Mouse (Mus musculus): ENCODE measurements around the gene Tmem204. TPM values are rescaled to one million over a fixed set of nuclear protein-coding genes. Genes with fewer than 3 reads are reported as not detected.

Gene Tmem204
- total and polyA plus RNA-seq, 3 experiments = 0.10 TPM; not detected in 2

GRCm38 (mm10) chr17:25096221-25096620 lies 12.8 kb upstream of the Tmem204 start:
- Histone ChIP-seq H3K36me3 (ENCODE audit: control insufficient read depth in 1 of 2, insufficient read depth in 2 of 2, low read length in 2 of 2) (no peaks in the 10 kb centered on the region), H3K4me3 (ENCODE audit: control insufficient read depth in 1 of 2, insufficient read depth in 1 of 2, low read depth in 2 of 2, low read length in 2 of 2) (no peak overlapping the region), H3K79me2 (ENCODE audit: control insufficient read depth, insufficient read depth, low read length, poor library complexity) (no peaks in the 10 kb centered on the region), H3K9me3 (replicated peaks; ENCODE audit: insufficient read depth, low read length) (no peaks in the 10 kb centered on the region), H3K4me1 (ENCODE audit: control insufficient read depth in 1 of 2, insufficient read depth in 2 of 2, low read length in 2 of 2) (no peaks in the 10 kb centered on the region), H3K9ac (ENCODE audit: control insufficient read depth, low read depth, low read length, poor library complexity, severe bottlenecking) (no peak overlapping the region), H3K27me3 (ENCODE audit: control insufficient read depth in 1 of 2, insufficient read depth in 2 of 2, low read length in 2 of 2) (no peaks in the 10 kb centered on the region), H3K27ac (ENCODE audit: control insufficient read depth, low read depth, low read length) (no peak overlapping the region)
- TF ChIP-seq MYC (IDR thresholded peaks at IDR 0.05; ENCODE audit: low read depth, low read length) (no peak), ELF1 (IDR thresholded peaks at IDR 0.05; ENCODE audit: low read depth, low read length) (no peak), E2F4 (IDR thresholded peaks at IDR 0.05; ENCODE audit: borderline replicate concordance, low read depth, low read length) (no peak), ZC3H11A (IDR thresholded peaks at IDR 0.05; ENCODE audit: low read depth, low read length) (no peak), RCOR1 (IDR thresholded peaks at IDR 0.05; ENCODE audit: low read depth, low read length) (no peak), USF1 (IDR thresholded peaks at IDR 0.05; ENCODE audit: low read depth, low read length) (no peak), NRF1 (IDR thresholded peaks at IDR 0.05; ENCODE audit: insufficient read depth, low read depth, low read length, poor library complexity, severe bottlenecking) (no peak), POLR2AphosphoS5 (IDR thresholded peaks at IDR 0.05; ENCODE audit: borderline replicate concordance, low read depth, low read length) (no peak), JUND (IDR thresholded peaks at IDR 0.05; ENCODE audit: low read depth, low read length) (no peak)
- no peak for DNase-seq (ENCODE audit: low read depth, low spot score)

DNA sequence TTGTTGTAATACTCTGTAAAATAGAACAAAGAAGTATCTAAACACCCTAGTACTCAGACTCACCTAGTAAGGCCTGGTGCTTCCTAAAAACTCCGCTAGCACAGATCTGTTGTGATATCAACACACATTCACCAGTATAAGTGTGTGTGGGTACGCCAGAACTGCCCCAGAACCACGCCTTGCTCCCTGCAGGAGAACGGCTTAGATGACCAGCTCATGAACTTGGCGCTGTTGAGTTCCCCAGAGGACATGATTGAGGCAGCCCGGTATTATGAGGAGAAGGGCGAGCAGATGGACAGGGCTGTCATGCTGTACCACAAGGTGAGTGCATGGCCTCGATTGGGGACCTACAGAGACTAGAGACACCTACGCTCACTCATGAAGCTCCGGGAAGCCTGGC lies 7.1 kb upstream of the Tmem204 start:
- no peak overlapping the region for H3K4me3 ChIP-seq (ENCODE audit: control insufficient read depth in 1 of 2, insufficient read depth in 1 of 2, low read depth in 2 of 2, low read length in 2 of 2)
- no peak for TF ChIP-seq KAT2A (conservative IDR thresholded peaks at IDR 0.05; ENCODE audit: low read depth, low read length)
- TF ChIP-seq SIN3A (IDR thresholded peaks at IDR 0.05; ENCODE audit: low read length) = no peak

GRCm38 (mm10) chr17:25089158-25089557 lies 5.8 kb upstream of the Tmem204 start:
- Histone ChIP-seq H3K36me3 (ENCODE audit: control insufficient read depth in 1 of 2, insufficient read depth in 2 of 2, low read length in 2 of 2) (no peaks in the 10 kb centered on the region), H3K4me1 (ENCODE audit: control insufficient read depth in 1 of 2, insufficient read depth in 2 of 2, low read length in 2 of 2) (no peaks in the 10 kb centered on the region; a peak in 1 of 4 replicates), H3K27ac (ENCODE audit: control insufficient read depth, low read depth, low read length) (no peak overlapping the region), H3K79me2 (ENCODE audit: control insufficient read depth, insufficient read depth, low read length, poor library complexity) (no peaks in the 10 kb centered on the region), H3K4me3 (ENCODE audit: control insufficient read depth in 1 of 2, insufficient read depth in 1 of 2, low read depth in 2 of 2, low read length in 2 of 2) (no peak overlapping the region), H3K27me3 (ENCODE audit: control insufficient read depth in 1 of 2, insufficient read depth in 2 of 2, low read length in 2 of 2) (no peaks in the 10 kb centered on the region), H3K9ac (ENCODE audit: control insufficient read depth, low read depth, low read length, poor library complexity, severe bottlenecking) (no peak overlapping the region), H3K9me3 (replicated peaks; ENCODE audit: insufficient read depth, low read length) (no peaks in the 10 kb centered on the region)
- TF ChIP-seq CTCF (IDR thresholded peaks at IDR 0.05 in 2 of 3, conservative IDR thresholded peaks at IDR 0.05 in 1 of 3; ENCODE audit: control insufficient read depth in 1 of 3, insufficient read depth in 1 of 3, low read depth in 2 of 3, low read length in 3 of 3, poor library complexity in 1 of 3, severe bottlenecking in 1 of 3) (peak in 1 of 3 experiments; percentile 31; a peak in 2 of 6 replicates), TBP (IDR thresholded peaks at IDR 0.05; ENCODE audit: low read depth, low read length) (no peak), ELF1 (IDR thresholded peaks at IDR 0.05; ENCODE audit: low read depth, low read length) (no peak), HCFC1 (IDR thresholded peaks at IDR 0.05; ENCODE audit: low read depth, low read length) (no peak), SMC3 (IDR thresholded peaks at IDR 0.05; ENCODE audit: low read depth, low read length) (peak; percentile 29), MAX (IDR thresholded peaks at IDR 0.05; ENCODE audit: low read length) (no peak), RAD21 (IDR thresholded peaks at IDR 0.05; ENCODE audit: low read depth, low read length) (peak; percentile 34), GABPA (IDR thresholded peaks at IDR 0.05; ENCODE audit: low read depth, low read length) (no peak), RCOR1 (IDR thresholded peaks at IDR 0.05; ENCODE audit: low read depth, low read length) (no peak), JUND (IDR thresholded peaks at IDR 0.05; ENCODE audit: low read depth, low read length) (no peak), NELFE (IDR thresholded peaks at IDR 0.05; ENCODE audit: low read depth, low read length) (no peak), CHD1 (IDR thresholded peaks at IDR 0.05; ENCODE audit: low read depth, low read length) (no peak), BHLHE40 (IDR thresholded peaks at IDR 0.05; ENCODE audit: borderline replicate concordance, low read depth, low read length) (no peak)
- no peak for DNase-seq (ENCODE audit: low read depth, low spot score)

More for the DNA sequence above, 7.1 kb upstream of the Tmem204 start:
- H3K4me1 ChIP-seq (ENCODE audit: control insufficient read depth in 1 of 2, insufficient read depth in 2 of 2, low read length in 2 of 2) = no peaks in the 10 kb centered on the region; a peak in 1 of 4 replicates
- H3K27me3 ChIP-seq (ENCODE audit: control insufficient read depth in 1 of 2, insufficient read depth in 2 of 2, low read length in 2 of 2) = no peaks in the 10 kb centered on the region
- H3K79me2 ChIP-seq (ENCODE audit: control insufficient read depth, insufficient read depth, low read length, poor library complexity) = no peaks in the 10 kb centered on the region
- H3K9me3 ChIP-seq (replicated peaks; ENCODE audit: insufficient read depth, low read length) = no peaks in the 10 kb centered on the region
- H3K9ac ChIP-seq (ENCODE audit: control insufficient read depth, low read depth, low read length, poor library complexity, severe bottlenecking) = no peak overlapping the region
- H3K27ac ChIP-seq (ENCODE audit: control insufficient read depth, low read depth, low read length) = no peak overlapping the region
- H3K36me3 ChIP-seq (ENCODE audit: control insufficient read depth in 1 of 2, insufficient read depth in 2 of 2, low read length in 2 of 2) = no peaks in the 10 kb centered on the region
- no peak for DNase-seq (ENCODE audit: low read depth, low spot score)
